Mouse (Mus musculus) left cerebral cortex, adult 9 months (tissue): Measurements from ENCODE around the gene Lce3e.

Experiments
- DNase-seq, 2 experiments: peaks; one replicate each; pipeline ENCODE4 v3.0.0; 2022; ENCODE audit warnings: low spot score in 2 of 2

The Lce3e gene

GRCm38 (mm10) chr3:92966761-92967160 is at the start of gene Lce3e:
Lce3e (plus strand) TSS chr3:92967061.
- no peak for DNase-seq

DNA sequence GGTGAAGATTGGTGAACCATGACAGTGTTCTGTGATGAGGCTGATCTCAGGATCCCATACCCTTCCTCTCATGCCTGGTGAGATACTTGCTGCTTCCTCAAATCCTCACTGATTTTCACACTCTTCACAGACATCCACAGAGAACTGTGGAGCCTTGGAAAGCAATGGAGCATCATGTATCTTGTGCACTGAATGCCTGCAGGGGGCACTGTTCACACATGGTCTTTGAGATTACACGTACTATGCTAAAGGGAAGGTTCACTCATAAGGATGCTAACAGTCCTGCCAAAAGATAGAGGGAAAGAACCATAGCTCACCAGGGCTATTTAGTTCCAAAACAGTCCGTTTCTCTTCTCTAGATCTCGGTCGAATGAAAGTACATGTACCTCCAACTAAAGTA is 46.5 kb upstream of the Lce3e start:
- peak in 1 of 2 experiments; percentile 37 for DNase-seq

DNA sequence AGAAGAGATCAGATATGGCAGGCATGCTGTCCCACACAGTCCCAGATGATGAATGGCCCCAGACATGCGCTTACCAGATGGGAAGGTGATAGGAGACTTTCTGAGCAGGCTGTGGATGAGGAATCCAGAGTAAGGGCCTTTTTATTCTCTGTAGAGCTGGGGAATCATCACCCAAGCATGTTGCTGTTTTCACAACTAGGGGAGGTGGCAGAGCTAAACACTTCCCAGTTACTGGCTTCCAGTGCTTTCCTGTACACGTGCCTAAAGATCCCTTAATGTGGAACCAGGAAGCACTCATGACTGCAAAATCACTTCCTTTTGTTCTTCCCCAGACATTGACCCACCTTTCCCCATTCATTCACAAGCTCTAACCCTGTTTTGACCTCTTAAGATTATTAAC is 40.7 kb upstream of the Lce3e start, which contains the start of gene Lce3a:
Gene Lce3a, minus strand, starts transcription at position 101 of the 400 bp plus-strand sequence.
- DNase-seq: no peak

- no peak for DNase-seq
Measured at GRCm38 (mm10) chr3:92932679-92933078, 34.2 kb upstream of the Lce3e start, which contains the start of gene Lce3b. Lce3b (plus strand) TSS chr3:92932979.

- DNase-seq: no peak
Measured at GRCm38 (mm10) chr3:92944186-92944585, 22.7 kb upstream of the Lce3e start, which contains the start of gene Lce3c. Lce3c (plus strand) TSS chr3:92944486.

DNA sequence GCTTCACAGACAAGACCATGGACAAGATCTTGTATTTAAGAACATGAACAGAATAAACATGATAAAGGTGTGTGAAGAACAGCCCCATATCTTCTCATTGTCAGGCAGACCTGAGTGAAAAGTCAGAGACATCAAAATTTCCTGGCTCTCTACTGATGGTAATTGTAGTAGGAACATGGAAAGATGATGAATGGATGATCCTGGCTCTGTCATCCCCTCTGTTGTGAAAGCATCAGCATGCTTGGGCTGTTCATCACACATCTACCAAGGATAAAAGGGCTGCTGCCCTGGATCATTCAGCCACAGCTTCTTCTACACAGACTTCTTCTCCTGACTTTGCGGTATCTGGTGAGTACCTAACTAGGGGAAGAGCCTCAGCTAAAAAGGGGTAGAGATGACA is 9.8 kb upstream of the Lce3e start, which contains the start of gene Lce3d:
Gene Lce3d, plus strand, starts transcription at position 301 of the 400 bp plus-strand sequence.
- no peak for DNase-seq

- DNase-seq: no peak
Measured at GRCm38 (mm10) chr3:92978484-92978883, 11.6 kb downstream of the Lce3e start.

- DNase-seq: no peak
Measured at GRCm38 (mm10) chr3:92991926-92992325, 25.1 kb downstream of the Lce3e start, which contains the start of gene Lce3f. Lce3f (plus strand) TSS chr3:92992226.

DNA sequence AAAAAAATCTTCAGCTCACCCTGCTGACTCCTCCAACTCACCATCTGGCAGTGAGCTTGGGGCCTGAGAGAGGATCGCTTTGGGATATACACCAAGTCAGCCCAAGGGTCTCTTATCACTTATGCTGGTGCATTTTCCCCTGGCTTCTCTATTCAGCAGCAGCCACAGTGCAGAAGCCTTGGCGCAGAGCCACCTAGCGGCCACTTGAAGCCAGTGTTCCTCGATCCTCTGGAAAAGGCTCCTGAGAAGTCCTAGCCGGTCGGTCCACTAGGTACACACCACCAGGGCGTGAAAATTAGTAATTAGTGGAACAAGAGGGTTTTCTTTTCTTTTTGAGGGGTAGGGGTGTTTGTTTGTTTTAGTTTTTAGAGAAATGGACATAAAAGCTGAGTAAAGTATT is 31.8 kb downstream of the Lce3e start:
- peak; percentile 18 to 74 for DNase-seq

GRCm38 (mm10) chr3:93000621-93001020 is 33.8 kb downstream of the Lce3e start:
- DNase-seq: no peak

DNA sequence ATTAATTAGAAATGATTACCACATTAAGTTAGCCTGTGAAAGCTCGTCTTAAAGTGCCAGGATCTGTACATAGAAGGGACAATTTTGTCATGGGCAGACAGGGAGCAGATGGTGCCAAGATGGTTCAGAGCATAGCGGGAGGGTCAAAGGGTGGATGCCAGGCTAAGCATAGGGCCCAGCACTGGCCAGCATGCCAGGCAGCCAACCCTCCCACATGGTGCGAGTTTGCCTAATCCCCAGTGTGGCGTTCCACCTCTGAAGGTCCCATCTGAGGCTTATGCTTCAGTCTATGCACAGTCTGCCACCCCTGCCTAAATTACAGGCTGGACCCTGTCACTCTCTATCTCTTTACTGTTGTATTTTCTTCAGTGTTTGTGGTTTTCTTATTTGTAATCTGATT is 36.0 kb downstream of the Lce3e start:
- DNase-seq: no peak

DNA sequence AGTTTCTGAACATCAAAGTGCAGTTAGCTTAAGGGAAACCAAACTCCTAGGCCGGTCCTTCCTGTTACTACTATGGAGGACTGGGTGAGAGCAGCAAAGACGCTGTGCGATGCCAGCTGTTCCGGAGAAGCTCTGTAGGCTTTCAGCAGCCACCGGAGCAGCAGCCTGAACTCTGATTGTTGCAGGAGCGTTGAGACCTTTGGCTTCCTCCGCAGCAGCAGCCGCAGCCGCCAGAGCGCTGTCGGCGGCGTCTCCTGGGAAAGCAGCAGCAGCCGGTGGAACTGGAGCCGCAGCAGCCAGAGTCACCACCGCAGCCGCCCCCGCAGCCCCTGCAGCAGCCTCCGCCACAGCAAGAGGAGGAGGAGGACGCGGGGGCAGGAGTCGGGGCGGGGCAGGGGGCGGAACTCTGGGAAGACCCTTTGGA is 47.5 kb downstream of the Lce3e start:
- peak in 1 of 2 experiments; percentile 34 for DNase-seq

DNA sequence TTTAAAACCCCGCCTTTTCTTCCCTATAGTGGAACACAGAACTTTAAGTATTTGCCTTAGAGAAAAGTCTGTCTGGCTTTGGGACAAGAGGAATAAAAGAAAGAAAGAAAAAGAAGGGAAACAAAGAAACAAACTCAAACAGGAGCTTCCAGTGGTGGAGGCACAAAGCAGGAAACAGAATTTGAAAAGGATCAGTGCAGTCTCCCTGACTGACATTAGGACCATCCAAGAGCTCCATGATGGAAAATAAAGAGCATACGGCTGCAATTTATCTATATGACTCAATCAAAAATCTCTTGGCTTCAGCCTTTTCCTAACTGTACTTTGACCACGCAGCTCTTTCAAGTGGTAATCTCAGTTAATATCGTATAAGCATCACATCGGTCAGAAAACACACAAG is 48.0 kb downstream of the Lce3e start:
- no peak for DNase-seq

GRCm38 (mm10) chr3:93015460-93016104 is 48.7 kb downstream of the Lce3e start, which contains the start of gene Crct1:
Crct1 (minus strand) TSS chr3:93015687.
- DNase-seq: no peak
